Mouse (Mus musculus) effector memory CD4-positive, alpha-beta T cell, adult 7 months (primary cell): ENCODE measurements around the gene Eif5. TPM values are rescaled to one million over a fixed set of nuclear protein-coding genes. Genes with fewer than 3 reads are reported as not detected.

Experiments used
- polyA plus RNA-seq: library from polyadenylated mRNA; unstranded; fragments of 100-300 nt; shearing (Covaris generic); gene quantifications from one replicate; pipeline ENCODE4 v1.2.1, GENCODE M21; 2017

The Eif5 gene
- polyA plus RNA-seq = 1,140 TPM

DNA sequence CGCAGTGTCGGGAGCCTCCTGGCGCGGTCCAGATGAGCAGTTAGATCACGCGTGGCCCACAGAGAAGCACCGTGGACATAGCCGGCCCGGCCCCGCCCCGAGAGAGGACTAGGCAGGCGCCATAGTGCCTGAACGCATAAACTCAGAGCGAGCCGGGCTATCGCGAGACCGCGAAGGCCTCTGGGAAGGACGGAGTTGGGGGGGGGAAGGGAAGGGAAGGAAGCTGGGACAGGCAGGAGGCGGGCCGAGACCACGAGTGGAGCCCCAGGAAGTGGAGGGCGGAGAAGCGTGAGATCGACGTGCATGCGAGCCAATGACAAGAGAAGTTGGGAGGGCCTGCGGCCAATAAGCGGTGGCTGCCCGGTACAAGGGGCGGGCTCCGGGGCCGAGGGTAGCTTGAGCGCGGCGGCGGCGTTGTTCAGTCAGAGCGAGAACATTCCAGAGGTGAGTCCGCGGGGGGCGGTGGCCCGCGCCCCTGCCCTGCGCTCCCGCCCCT is at the start of gene Eif5:
Eif5 (plus strand) TSS at position 221 of the 496 bp plus-strand sequence.

DNA sequence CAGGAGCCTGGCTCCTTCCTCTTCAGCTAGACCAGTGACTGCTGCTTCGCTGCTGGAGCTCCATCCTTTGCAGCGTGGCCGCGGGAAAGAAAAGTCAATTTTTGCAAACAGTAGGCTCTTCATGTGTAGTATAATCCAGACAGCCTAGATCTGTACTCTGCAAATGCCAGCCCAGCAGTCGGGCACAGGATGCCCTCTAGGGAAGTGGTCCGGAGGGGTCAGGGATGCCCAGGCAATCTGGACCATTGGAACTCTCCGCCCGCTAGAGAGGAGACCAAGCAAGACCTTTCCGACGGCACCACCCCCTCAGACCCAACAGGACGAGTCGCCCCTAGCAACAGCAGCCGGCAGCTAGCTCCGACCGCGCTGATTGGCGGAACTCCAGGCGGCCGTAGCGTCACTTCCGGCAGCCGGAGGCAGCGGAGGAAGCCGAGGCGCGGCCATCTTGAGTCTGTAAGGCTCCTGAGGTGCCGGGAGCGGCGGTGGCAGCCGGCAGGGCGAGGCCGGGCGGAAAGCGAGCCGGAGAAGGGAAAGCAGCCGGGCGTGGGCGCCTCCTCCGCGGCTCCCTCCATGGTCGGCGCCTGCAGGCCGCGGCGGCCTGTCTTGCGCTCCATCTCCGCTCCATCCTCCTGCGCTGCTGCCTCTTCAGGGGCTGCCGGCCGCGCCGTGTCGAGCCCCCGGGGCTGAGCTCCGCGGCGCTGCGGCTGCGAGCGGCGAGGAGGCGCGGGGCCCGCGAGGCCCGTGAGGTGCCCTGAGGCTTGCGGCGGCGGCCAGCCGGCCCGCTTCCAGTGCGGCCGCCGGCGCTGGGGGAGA is 36.5 kb downstream of the Eif5 start, which contains the start of gene Mark3:
Mark3 (plus strand) TSS at position 450 of the 813 bp plus-strand sequence.

Other genes with a start within 250 kb of the Eif5 start
- 1.0 TPM for gene Cdc42bpb, start 160.3 kb upstream of the Eif5 start, polyA plus RNA-seq
- gene Lbhd2, start 131.2 kb upstream of the Eif5 start, polyA plus RNA-seq = not detected
- gene Exoc3l4, start 121.0 kb upstream of the Eif5 start, polyA plus RNA-seq = 0.63 TPM
- 0.10 TPM for gene Tnfaip2, start 95.5 kb upstream of the Eif5 start, polyA plus RNA-seq
- gene Gm266, start 52.2 kb upstream of the Eif5 start, polyA plus RNA-seq = not detected
- 77.7 TPM for gene Mark3, start 36.5 kb downstream of the Eif5 start, polyA plus RNA-seq
- 52.4 TPM for gene Ckb, start 134.3 kb downstream of the Eif5 start, polyA plus RNA-seq
- gene Trmt61a, start 140.1 kb downstream of the Eif5 start, polyA plus RNA-seq = 13.6 TPM
- 51.1 TPM for gene Bag5, start 175.2 kb downstream of the Eif5 start, polyA plus RNA-seq
- gene Apopt1, start 175.2 kb downstream of the Eif5 start, polyA plus RNA-seq = 39.0 TPM
- 34.1 TPM for gene Klc1, start 220.8 kb downstream of the Eif5 start, polyA plus RNA-seq